Mouse (Mus musculus) thymus, adult 2 months (tissue): Measurements from ENCODE around the gene Hacl1.

Source experiments
- CTCF ChIP-seq: fragments of 200-500 bp; IDR thresholded peaks from 2 replicates; pipeline ENCODE4 v1.5.1; 2012; ENCODE audit warnings: mild to moderate bottlenecking, control low read depth, low read length, moderate library complexity, borderline replicate concordance; ENCODE audit not compliant: control insufficient read depth, poor library complexity, insufficient read depth; ENCODE audit errors: extremely low read depth
- POLR2A ChIP-seq: fragments of 200-500 bp; IDR thresholded peaks from 2 replicates; pipeline ENCODE4 v1.6.1; 2012; ENCODE audit warnings: mild to moderate bottlenecking, low read length, control low read depth, moderate library complexity; ENCODE audit not compliant: control insufficient read depth, poor library complexity, insufficient read depth; ENCODE audit errors: extremely low read depth

- TF ChIP-seq POLR2A (no peak), CTCF (peak; percentile 19; the same call in 1 of the 2 replicates)
These were observed 35.6 kb downstream of the Hacl1 start for GRCm38 (mm10) chr14:31605514-31605913.
